Mouse (Mus musculus) mouse trophoblast stem cell (cell line): ENCODE measurements around the gene Zfp770.

Source experiments
- in situ Hi-C, 2 experiments: fragments of 300-500 bp; cut with MseI, MboI; formaldehyde crosslinking; loops; 2 replicates in 1 of 2; 3 replicates in 1 of 2; pipeline ENCODE4 v1.15.1; 2025

Gene Zfp770

DNA sequence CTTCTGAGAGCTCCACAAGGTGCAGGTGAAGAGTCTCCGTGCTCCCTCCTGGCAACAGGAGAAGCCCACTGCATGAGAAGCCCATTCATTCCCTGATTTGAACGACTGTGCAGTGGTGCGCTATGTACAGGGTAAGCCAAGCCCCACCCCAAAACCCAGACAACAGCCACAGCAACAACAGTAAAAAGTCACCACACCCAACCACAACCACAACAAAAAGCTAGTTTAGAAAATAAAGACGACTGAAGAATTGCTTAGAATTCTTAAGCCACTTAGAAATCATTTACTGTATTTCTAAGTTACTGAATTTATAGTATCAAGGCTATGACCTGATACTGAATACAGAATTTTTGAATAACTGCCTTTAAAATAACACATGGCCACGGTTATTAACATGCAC lies 56.4 kb downstream of the Zfp770 start:
- in situ Hi-C loops = loop anchor here (10.0 to 25.0 kb wide), 2 partner anchors 280 to 283 kb away; no protein-coding TSS in a partner anchor

DNA sequence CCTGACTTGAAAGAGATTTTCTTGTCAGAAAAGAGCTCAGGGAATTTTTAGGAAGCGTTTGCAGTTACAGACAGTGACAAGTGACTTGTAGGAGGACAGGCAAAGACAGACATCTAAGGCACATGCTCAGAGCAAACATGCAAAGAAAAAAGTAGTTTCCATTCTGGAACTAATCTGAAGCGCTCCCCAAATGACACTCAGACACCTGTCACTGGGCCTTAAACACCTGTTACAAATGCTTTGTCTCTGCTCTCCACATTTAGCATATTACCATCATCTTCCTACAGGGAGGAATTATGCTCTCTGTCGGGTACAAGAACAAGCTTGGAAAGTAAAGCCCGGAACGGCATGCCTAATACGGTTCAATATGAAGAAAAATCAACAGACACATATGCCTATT lies 57.4 kb downstream of the Zfp770 start:
- in situ Hi-C loops = loop anchor here (10.0 to 25.0 kb wide), 2 partner anchors 279 to 282 kb away; no protein-coding TSS in a partner anchor
